Mouse (Mus musculus) stomach, embryonic 16.5 days (tissue): ENCODE measurements at regions not wholly inside any gene's neighbourhood (a gene's known extent, or its start where the extent isn't known, plus 50 kb on each side); places are given as distances from the start of the nearest gene placed in this dataset.

ENCODE experiments used
- ATAC-seq: fragments of 200-750 bp; cut with Nextera tagmentation; 2 replicates; pipeline ENCODE4 v1.8.0; 2017; ENCODE audit warnings: moderate number of reproducible peaks, moderate TSS enrichment; ENCODE audit not compliant: insufficient read depth, low FRiP score
- H3K27ac ChIP-seq: fragments of 300-500 bp; sonication (generic); 2 replicates; pipeline ENCODE4 v1.5.1; 2014; ENCODE audit warnings: low read length
- H3K27me3 ChIP-seq: fragments of 300-500 bp; sonication (generic); 2 replicates; pipeline ENCODE4 v1.6.1; 2014; ENCODE audit warnings: low read length, control low read depth, mixed read lengths; ENCODE audit not compliant: control insufficient read depth, insufficient read depth
- H3K36me3 ChIP-seq: fragments of 300-500 bp; sonication (generic); 2 replicates; pipeline ENCODE4 v1.6.1; 2014; ENCODE audit warnings: low read length; ENCODE audit not compliant: control insufficient read depth, insufficient read depth
- H3K4me1 ChIP-seq: fragments of 300-500 bp; sonication (generic); 2 replicates; pipeline ENCODE4 v1.6.1; 2014; ENCODE audit warnings: low read length, control low read depth, mixed read lengths; ENCODE audit not compliant: control insufficient read depth, insufficient read depth
- H3K4me2 ChIP-seq: fragments of 300-500 bp; sonication (generic); 2 replicates; pipeline ENCODE4 v1.6.1; 2014; ENCODE audit warnings: low read depth, low read length, mixed read lengths
- H3K4me3 ChIP-seq: fragments of 300-500 bp; sonication (generic); replicated peaks from 2 replicates; pipeline ENCODE4 v1.5.1; 2014; ENCODE audit warnings: mild to moderate bottlenecking, low read length
- H3K9ac ChIP-seq: fragments of 300-500 bp; sonication (generic); 2 replicates; pipeline ENCODE4 v1.6.1; 2014; ENCODE audit warnings: low read length
- H3K9me3 ChIP-seq: fragments of 300-500 bp; sonication (generic); replicated peaks from 2 replicates; pipeline ENCODE4 v1.6.1; 2016; ENCODE audit warnings: low read length, control low read depth; ENCODE audit not compliant: control insufficient read depth
- whole genome bisulfite sequencing: fragments of 180-500 bp; shearing (Covaris S2); extraction: QIAGEN DNeasy Blood & Tissue Kit; methylation state at CpG from one replicate; pipeline ENCODE4 v1.1.7; 2014; 5-methylcytosine and 5-hydroxymethylcytosine counted together

- no peak; the same call in 1 of the 2 replicates for ATAC-seq
- Histone ChIP-seq H3K27ac (no peak overlapping the region), H3K36me3 (no peaks in the 10 kb centered on the region), H3K4me1 (0 out of 2 replicates have a peak, but pooled peaks cover 3% of the 10 kb centered on the region), H3K9ac (no peak overlapping the region), H3K4me3 (no peak overlapping the region), H3K9me3 (no peaks in the 10 kb centered on the region), H3K27me3 (no peaks in the 10 kb centered on the region), H3K4me2 (no peak overlapping the region)
- 46% methylated on average over 6 of the region's 6 CpGs for WGBS
Measured at GRCm38 (mm10) chr13:51992878-51993277, 146.4 kb downstream of the Gadd45g start.

- no peak for ATAC-seq
- 59% methylated on average over 4 of the region's 4 CpGs for WGBS
Measured at GRCm38 (mm10) chr13:51996163-51996562, 149.7 kb downstream of the Gadd45g start.

GRCm38 (mm10) chr13:51998542-51998941 is 152.1 kb downstream of the Gadd45g start:
- Histone ChIP-seq H3K4me2 (no peak overlapping the region), H3K36me3 (no peaks in the 10 kb centered on the region), H3K4me3 (no peak overlapping the region), H3K27me3 (no peaks in the 10 kb centered on the region), H3K4me1 (0 out of 2 replicates have a peak, but pooled peaks cover 3% of the 10 kb centered on the region), H3K27ac (no peak overlapping the region), H3K9me3 (no peaks in the 10 kb centered on the region), H3K9ac (no peak overlapping the region)
- ATAC-seq: no peak
- 92% methylated on average over 7 of the region's 7 CpGs for WGBS

More at GRCm38 (mm10) chr13:51996163-51996562, 149.7 kb downstream of the Gadd45g start:
- Histone ChIP-seq H3K9me3 (no peaks in the 10 kb centered on the region), H3K27ac (no peak overlapping the region), H3K36me3 (no peaks in the 10 kb centered on the region), H3K4me3 (no peak overlapping the region), H3K27me3 (no peaks in the 10 kb centered on the region), H3K9ac (no peak overlapping the region), H3K4me2 (no peak overlapping the region), H3K4me1 (0 out of 2 replicates have a peak, but pooled peaks cover 3% of the 10 kb centered on the region)

- Histone ChIP-seq H3K4me2 (no peak overlapping the region), H3K4me1 (no peaks in the 10 kb centered on the region), H3K4me3 (no peak overlapping the region), H3K27me3 (no peaks in the 10 kb centered on the region), H3K27ac (no peak overlapping the region), H3K36me3 (no peaks in the 10 kb centered on the region), H3K9me3 (no peaks in the 10 kb centered on the region), H3K9ac (no peak overlapping the region)
- ATAC-seq: no peak
- WGBS: 66% methylated on average over 12 of the region's 12 CpGs
Measured at GRCm38 (mm10) chr13:52001811-52002210, 155.3 kb downstream of the Gadd45g start.

- H3K4me2 ChIP-seq: no peak overlapping the region
- H3K4me1 ChIP-seq: no peaks in the 10 kb centered on the region
- H3K27me3 ChIP-seq: no peaks in the 10 kb centered on the region
- no peaks in the 10 kb centered on the region for H3K9me3 ChIP-seq
- ATAC-seq: no peak
- no peak overlapping the region for H3K4me3 ChIP-seq
- no peaks in the 10 kb centered on the region for H3K36me3 ChIP-seq
- 82% methylated on average over 5 of the region's 5 CpGs for WGBS
- H3K27ac ChIP-seq: no peak overlapping the region
- no peak overlapping the region for H3K9ac ChIP-seq
Measured at GRCm38 (mm10) chr13:52003946-52004539, 157.6 kb downstream of the Gadd45g start.

GRCm38 (mm10) chr13:52007585-52008395 is 161.3 kb downstream of the Gadd45g start:
- WGBS: 54% methylated on average over 6 of the region's 6 CpGs
- no peak overlapping the region for H3K9ac ChIP-seq
- ATAC-seq: no peak
- H3K4me1 ChIP-seq: no peaks in the 10 kb centered on the region
- H3K36me3 ChIP-seq: no peaks in the 10 kb centered on the region
- H3K27me3 ChIP-seq: no peaks in the 10 kb centered on the region
- H3K9me3 ChIP-seq: no peaks in the 10 kb centered on the region
- no peak overlapping the region for H3K4me3 ChIP-seq
- H3K4me2 ChIP-seq: no peak overlapping the region
- H3K27ac ChIP-seq: no peak overlapping the region

- ATAC-seq: no peak
- peaks cover 5% of the 10 kb centered on the region; the same call in 1 of the 2 replicates for H3K4me1 ChIP-seq
- no peaks in the 10 kb centered on the region for H3K27me3 ChIP-seq
- no peaks in the 10 kb centered on the region for H3K9me3 ChIP-seq
- H3K36me3 ChIP-seq: no peaks in the 10 kb centered on the region
- WGBS: 86% methylated on average over 4 of the region's 4 CpGs
- no peak overlapping the region for H3K9ac ChIP-seq
- no peak overlapping the region for H3K4me3 ChIP-seq
- H3K27ac ChIP-seq: no peak overlapping the region
- no peak overlapping the region for H3K4me2 ChIP-seq
Measured at GRCm38 (mm10) chr13:52009231-52009630, 162.8 kb downstream of the Gadd45g start.

GRCm38 (mm10) chr13:52009766-52010165 is 163.3 kb downstream of the Gadd45g start:
- no peak overlapping the region for H3K4me2 ChIP-seq
- H3K36me3 ChIP-seq: no peaks in the 10 kb centered on the region
- H3K4me3 ChIP-seq: no peak overlapping the region
- ATAC-seq: no peak
- 87% methylated on average over 6 of the region's 6 CpGs for WGBS
- no peaks in the 10 kb centered on the region for H3K27me3 ChIP-seq
- H3K9me3 ChIP-seq: no peaks in the 10 kb centered on the region
- H3K27ac ChIP-seq: no peak overlapping the region
- no peak overlapping the region for H3K9ac ChIP-seq
- peaks cover 5% of the 10 kb centered on the region; the same call in 1 of the 2 replicates for H3K4me1 ChIP-seq

- peaks cover 13% of the 10 kb centered on the region for H3K4me1 ChIP-seq
- 73% methylated on average over 3 of the region's 3 CpGs for WGBS
- H3K27ac ChIP-seq: no peak overlapping the region
- no peak overlapping the region for H3K4me3 ChIP-seq
- no peak overlapping the region for H3K4me2 ChIP-seq
- no peak for ATAC-seq
- H3K27me3 ChIP-seq: no peaks in the 10 kb centered on the region
- H3K9ac ChIP-seq: no peak overlapping the region
- H3K36me3 ChIP-seq: no peaks in the 10 kb centered on the region
- H3K9me3 ChIP-seq: no peaks in the 10 kb centered on the region
Measured at GRCm38 (mm10) chr13:52011001-52011400, 164.5 kb downstream of the Gadd45g start.
